Mouse (Mus musculus) right cerebral cortex, postnatal 36 days (tissue): Measurements from ENCODE around the gene Ldlrad3.

Experiments used
- DNase-seq, 2 experiments: peaks; one replicate each; pipeline ENCODE4 v3.0.0; 2022; ENCODE audit warnings: low spot score in 2 of 2, mixed read lengths in 1 of 2

Gene Ldlrad3

GRCm38 (mm10) chr2:102116521-102117401 lies 69.4 kb downstream of the Ldlrad3 start:
- no peak for DNase-seq

GRCm38 (mm10) chr2:102113801-102114200 lies 72.4 kb downstream of the Ldlrad3 start:
- DNase-seq = no peak

- DNase-seq = no peak
Measured at GRCm38 (mm10) chr2:102113323-102113722, 72.9 kb downstream of the Ldlrad3 start.

- no peak for DNase-seq
Measured at GRCm38 (mm10) chr2:102111906-102112499, 74.2 kb downstream of the Ldlrad3 start.

- DNase-seq = no peak
Measured at GRCm38 (mm10) chr2:102110306-102110705, 75.9 kb downstream of the Ldlrad3 start.

GRCm38 (mm10) chr2:102107280-102107679 lies 78.9 kb downstream of the Ldlrad3 start:
- no peak for DNase-seq

- no peak for DNase-seq
Measured at GRCm38 (mm10) chr2:102106728-102107127, 79.5 kb downstream of the Ldlrad3 start.

GRCm38 (mm10) chr2:102105454-102105853 lies 80.7 kb downstream of the Ldlrad3 start:
- no peak for DNase-seq

GRCm38 (mm10) chr2:102103955-102104354 lies 82.2 kb downstream of the Ldlrad3 start:
- DNase-seq = peak; percentile 67 to 87

GRCm38 (mm10) chr2:102100490-102100889 lies 85.7 kb downstream of the Ldlrad3 start:
- no peak for DNase-seq

- no peak for DNase-seq
Measured at GRCm38 (mm10) chr2:102099702-102100450, 86.3 kb downstream of the Ldlrad3 start.

- no peak for DNase-seq
Measured at GRCm38 (mm10) chr2:102099261-102099660, 86.9 kb downstream of the Ldlrad3 start.

- DNase-seq = no peak
Measured at GRCm38 (mm10) chr2:102094773-102095172, 91.4 kb downstream of the Ldlrad3 start.

GRCm38 (mm10) chr2:102094281-102094680 lies 91.9 kb downstream of the Ldlrad3 start:
- DNase-seq = no peak

GRCm38 (mm10) chr2:102092579-102092978 lies 93.6 kb downstream of the Ldlrad3 start:
- no peak for DNase-seq

- DNase-seq = peak; percentile 53 to 65
Measured at GRCm38 (mm10) chr2:102091516-102092350, 94.5 kb downstream of the Ldlrad3 start.

GRCm38 (mm10) chr2:102087787-102088186 lies 98.4 kb downstream of the Ldlrad3 start:
- no peak for DNase-seq

- DNase-seq = no peak
Measured at GRCm38 (mm10) chr2:102086583-102086982, 99.6 kb downstream of the Ldlrad3 start.

- no peak for DNase-seq
Measured at GRCm38 (mm10) chr2:102082782-102083181, 103.4 kb downstream of the Ldlrad3 start.

GRCm38 (mm10) chr2:102077554-102077953 lies 108.6 kb downstream of the Ldlrad3 start:
- DNase-seq = peak; percentile 51 to 64

GRCm38 (mm10) chr2:102076237-102076636 lies 109.9 kb downstream of the Ldlrad3 start:
- no peak for DNase-seq
